Mouse (Mus musculus): Measurements from ENCODE around the gene Grid1. TPM values are rescaled to one million over a fixed set of nuclear protein-coding genes. Genes with fewer than 3 reads are reported as not detected.

The Grid1 gene
- polyA plus RNA-seq, 1 experiment from 2014 or later: 2.8 TPM

- 88% methylated on average over 3 of the region's 3 CpGs for WGBS
- Histone ChIP-seq H3K9me3 (replicated peaks) (no peaks in the 10 kb centered on the region), H3K27ac (no peak overlapping the region), H3K27me3 (no peaks in the 10 kb centered on the region), H3K4me2 (replicated peaks) (no peak overlapping the region), H3K36me3 (no peaks in the 10 kb centered on the region), H3K4me3 (no peak overlapping the region), H3K9ac (no peak overlapping the region), H3K4me1 (no peaks in the 10 kb centered on the region)
- peak; percentile 52; the same call in 1 of the 2 replicates for ATAC-seq (ENCODE audit: low FRiP score)
Observed at GRCm38 (mm10) chr14:35152450-35152849, 332.5 kb downstream of the Grid1 start.

DNA sequence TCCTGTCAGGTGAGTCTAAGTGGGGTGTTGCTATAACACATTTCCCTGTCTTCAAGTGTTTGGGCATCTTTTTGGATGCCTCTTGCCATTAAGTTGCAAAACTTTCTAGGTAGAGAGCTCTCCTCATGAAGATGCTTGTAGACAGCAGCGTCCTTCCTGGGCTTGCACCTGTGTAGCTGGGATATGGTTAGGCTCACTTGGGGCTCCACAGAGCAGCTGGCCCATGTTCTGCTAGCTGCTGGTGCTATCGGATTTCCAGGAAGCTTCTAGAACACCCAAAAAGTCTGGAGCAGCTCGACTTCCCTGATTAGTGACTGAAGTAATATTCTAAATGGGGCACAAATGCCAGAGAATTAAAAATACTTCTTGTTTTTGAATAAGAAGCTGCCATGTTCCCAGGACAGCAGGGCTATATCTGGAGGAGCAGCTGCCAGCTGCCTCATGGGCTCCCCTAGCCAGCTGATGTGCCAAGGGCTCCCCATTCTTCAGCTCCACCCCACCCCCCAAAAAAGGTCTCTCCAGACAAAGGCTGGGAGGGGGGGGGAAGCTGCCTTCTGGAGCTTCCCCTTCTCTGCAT lies 333.9 kb downstream of the Grid1 start:
- no peak for ATAC-seq (ENCODE audit: low FRiP score)
- H3K4me1 ChIP-seq: no peaks in the 10 kb centered on the region
- H3K4me2 ChIP-seq (replicated peaks): no peak overlapping the region
- no peak overlapping the region for H3K27ac ChIP-seq
- H3K27me3 ChIP-seq: no peaks in the 10 kb centered on the region
- H3K4me3 ChIP-seq: no peak overlapping the region
- no peaks in the 10 kb centered on the region for H3K9me3 ChIP-seq (replicated peaks)
- H3K9ac ChIP-seq: no peak overlapping the region
- 74% methylated on average over 3 of the region's 3 CpGs for WGBS
- no peaks in the 10 kb centered on the region for H3K36me3 ChIP-seq

DNA sequence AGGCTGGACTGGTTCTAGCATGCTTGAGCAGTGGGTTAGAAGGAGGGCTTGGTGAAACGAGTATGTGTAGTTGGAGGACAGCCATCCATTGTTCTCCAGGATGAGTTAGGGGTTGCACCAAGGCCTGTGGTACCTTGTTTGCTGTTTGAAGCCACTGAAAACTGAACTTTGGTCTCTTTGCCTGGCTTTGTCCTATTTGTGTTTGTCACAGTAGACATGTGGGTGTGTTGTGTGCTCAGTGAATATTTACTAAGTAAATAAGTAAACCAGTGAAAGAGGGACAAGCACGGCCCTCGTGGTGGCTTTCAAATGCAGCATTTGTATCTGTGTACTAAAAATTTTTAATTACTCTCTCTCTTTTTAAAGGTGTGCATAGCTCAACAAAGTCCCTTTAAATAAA lies 334.5 kb downstream of the Grid1 start:
- Histone ChIP-seq H3K27me3 (no peaks in the 10 kb centered on the region), H3K36me3 (no peaks in the 10 kb centered on the region), H3K4me1 (no peaks in the 10 kb centered on the region), H3K4me3 (no peak overlapping the region), H3K4me2 (replicated peaks) (no peak overlapping the region), H3K9ac (no peak overlapping the region), H3K27ac (no peak overlapping the region), H3K9me3 (replicated peaks) (no peaks in the 10 kb centered on the region)
- 73% methylated on average over 3 of the region's 3 CpGs for WGBS
- no peak for ATAC-seq (ENCODE audit: low FRiP score)

GRCm38 (mm10) chr14:35157069-35157655 lies 337.3 kb downstream of the Grid1 start:
- H3K4me2 ChIP-seq (replicated peaks): no peak overlapping the region
- 77% methylated on average over 7 of the region's 7 CpGs for WGBS
- ATAC-seq (ENCODE audit: low FRiP score): peak; percentile 42; the same call in 1 of the 2 replicates

GRCm38 (mm10) chr14:35159296-35159695 lies 339.4 kb downstream of the Grid1 start:
- Histone ChIP-seq H3K9ac (no peak overlapping the region), H3K36me3 (no peaks in the 10 kb centered on the region), H3K4me1 (no peaks in the 10 kb centered on the region), H3K4me3 (no peak overlapping the region), H3K9me3 (replicated peaks) (no peaks in the 10 kb centered on the region), H3K27me3 (no peaks in the 10 kb centered on the region), H3K4me2 (replicated peaks) (no peak overlapping the region), H3K27ac (no peak overlapping the region)
- 85% methylated on average over 2 of the region's 2 CpGs for WGBS
- ATAC-seq (ENCODE audit: low FRiP score): no peak

More at GRCm38 (mm10) chr14:35157069-35157655, 337.3 kb downstream of the Grid1 start:
- Histone ChIP-seq H3K27ac (no peak overlapping the region), H3K27me3 (no peaks in the 10 kb centered on the region), H3K4me3 (no peak overlapping the region), H3K4me1 (no peaks in the 10 kb centered on the region), H3K36me3 (no peaks in the 10 kb centered on the region), H3K9ac (no peak overlapping the region), H3K9me3 (replicated peaks) (no peaks in the 10 kb centered on the region)

GRCm38 (mm10) chr14:35167451-35167850 lies 347.5 kb downstream of the Grid1 start:
- H3K4me2 ChIP-seq (replicated peaks): no peak overlapping the region
- H3K27me3 ChIP-seq: no peaks in the 10 kb centered on the region
- no peak for ATAC-seq (ENCODE audit: low FRiP score)
- H3K9me3 ChIP-seq (replicated peaks): no peaks in the 10 kb centered on the region
- no peak overlapping the region for H3K4me3 ChIP-seq
- no peaks in the 10 kb centered on the region for H3K4me1 ChIP-seq
- no peak overlapping the region for H3K27ac ChIP-seq
- H3K9ac ChIP-seq: no peak overlapping the region
- WGBS: 84% methylated on average over 2 of the region's 2 CpGs
- no peaks in the 10 kb centered on the region for H3K36me3 ChIP-seq

- Histone ChIP-seq H3K9ac (no peak overlapping the region), H3K27ac (no peak overlapping the region), H3K4me2 (replicated peaks) (no peak overlapping the region), H3K4me3 (no peak overlapping the region), H3K9me3 (replicated peaks) (no peaks in the 10 kb centered on the region), H3K36me3 (no peaks in the 10 kb centered on the region), H3K27me3 (no peaks in the 10 kb centered on the region), H3K4me1 (no peaks in the 10 kb centered on the region)
- 81% methylated on average over 1 of the region's 1 CpGs for WGBS
- ATAC-seq (ENCODE audit: low FRiP score): no peak
Observed at GRCm38 (mm10) chr14:35173861-35174260, 354.0 kb downstream of the Grid1 start.

- no peak overlapping the region for H3K9ac ChIP-seq
- WGBS: 87% methylated on average over 3 of the region's 3 CpGs
- ATAC-seq (ENCODE audit: low FRiP score): no peak
- no peaks in the 10 kb centered on the region for H3K4me1 ChIP-seq
- no peaks in the 10 kb centered on the region for H3K36me3 ChIP-seq
- H3K27me3 ChIP-seq: no peaks in the 10 kb centered on the region
- no peak overlapping the region for H3K27ac ChIP-seq
- no peaks in the 10 kb centered on the region for H3K9me3 ChIP-seq (replicated peaks)
- no peak overlapping the region for H3K4me2 ChIP-seq (replicated peaks)
- no peak overlapping the region for H3K4me3 ChIP-seq
Observed at GRCm38 (mm10) chr14:35176021-35176420, 356.1 kb downstream of the Grid1 start.

DNA sequence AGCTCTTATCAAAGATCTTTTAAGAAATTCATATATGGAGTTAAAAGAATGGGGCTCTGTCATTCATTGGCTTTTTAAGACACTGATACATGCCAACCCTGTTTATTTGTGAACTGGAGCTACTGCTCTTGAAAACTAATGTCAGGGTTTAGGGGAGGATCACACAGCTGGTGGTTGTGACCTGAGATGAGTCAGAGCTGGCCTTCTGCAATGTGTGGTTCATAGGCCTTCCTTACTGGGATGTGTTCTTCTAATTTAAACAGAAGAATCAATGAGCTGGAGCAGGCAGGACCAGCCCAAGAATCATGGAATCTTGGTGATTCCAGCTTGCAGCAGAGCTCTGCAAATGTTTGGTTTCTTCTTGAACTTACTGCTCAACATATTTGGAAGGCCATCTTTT lies 359.2 kb downstream of the Grid1 start:
- H3K4me1 ChIP-seq: no peaks in the 10 kb centered on the region
- no peak overlapping the region for H3K4me2 ChIP-seq (replicated peaks)
- H3K36me3 ChIP-seq: no peaks in the 10 kb centered on the region
- no peak overlapping the region for H3K9ac ChIP-seq
- H3K9me3 ChIP-seq (replicated peaks): no peaks in the 10 kb centered on the region
- H3K27ac ChIP-seq: no peak overlapping the region
- no peak overlapping the region for H3K4me3 ChIP-seq
- H3K27me3 ChIP-seq: no peaks in the 10 kb centered on the region
- no peak for ATAC-seq (ENCODE audit: low FRiP score)

GRCm38 (mm10) chr14:35185399-35185798 lies 365.5 kb downstream of the Grid1 start:
- Histone ChIP-seq H3K4me3 (no peak overlapping the region), H3K27ac (no peak overlapping the region), H3K4me1 (no peaks in the 10 kb centered on the region), H3K36me3 (no peaks in the 10 kb centered on the region), H3K9me3 (replicated peaks) (no peaks in the 10 kb centered on the region), H3K27me3 (no peaks in the 10 kb centered on the region), H3K4me2 (replicated peaks) (no peak overlapping the region), H3K9ac (no peak overlapping the region)
- ATAC-seq (ENCODE audit: low FRiP score): no peak
- WGBS: 93% methylated on average over 1 of the region's 1 CpGs

DNA sequence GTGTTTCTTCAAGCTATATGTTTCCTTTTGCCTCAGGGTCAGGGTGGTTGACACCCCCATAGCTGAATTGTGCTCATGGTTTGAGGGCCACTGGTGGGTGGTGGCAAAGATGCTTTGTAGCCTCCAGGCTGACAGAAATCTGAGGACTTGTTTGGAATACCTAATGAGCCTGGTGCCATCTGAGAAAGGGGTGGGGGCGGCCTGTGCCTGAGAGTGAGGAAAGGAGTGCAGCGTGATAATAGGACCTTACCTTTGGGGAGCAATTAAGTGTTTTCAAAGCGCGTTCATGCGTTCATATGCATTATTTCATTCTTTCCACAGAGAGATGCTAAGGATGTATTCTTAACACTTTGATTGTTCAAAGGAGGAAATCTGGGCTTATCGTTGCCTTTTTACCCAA lies 372.3 kb downstream of the Grid1 start:
- H3K27ac ChIP-seq: no peak overlapping the region
- no peak for ATAC-seq (ENCODE audit: low FRiP score)
- H3K9me3 ChIP-seq (replicated peaks): no peaks in the 10 kb centered on the region
- H3K27me3 ChIP-seq: no peaks in the 10 kb centered on the region
- no peak overlapping the region for H3K4me3 ChIP-seq
- WGBS: 78% methylated on average over 6 of the region's 6 CpGs
- no peak overlapping the region for H3K9ac ChIP-seq
- no peaks in the 10 kb centered on the region for H3K4me1 ChIP-seq
- no peaks in the 10 kb centered on the region for H3K36me3 ChIP-seq
- H3K4me2 ChIP-seq (replicated peaks): no peak overlapping the region

DNA sequence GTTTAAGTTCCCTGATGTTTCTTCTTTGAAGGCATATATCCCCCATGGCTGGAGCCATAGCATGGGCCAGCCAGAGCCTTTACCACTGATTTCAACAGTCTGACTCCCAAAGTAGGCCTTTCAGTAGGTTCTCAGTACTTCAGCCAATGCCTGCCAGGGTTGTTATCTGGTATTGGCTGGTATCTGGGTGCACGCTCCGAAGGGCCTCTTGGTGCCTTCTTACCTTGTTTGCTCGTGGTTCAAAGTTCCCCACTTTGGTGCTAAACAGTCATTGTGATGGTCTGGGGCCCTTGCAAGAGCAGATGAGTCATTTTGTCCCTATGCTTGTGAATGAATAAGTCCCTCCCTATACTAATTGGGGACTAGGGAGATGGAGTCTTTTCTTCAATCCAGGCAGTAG lies 377.5 kb downstream of the Grid1 start:
- no peak overlapping the region for H3K4me3 ChIP-seq
- no peak overlapping the region for H3K9ac ChIP-seq
- H3K27me3 ChIP-seq: no peaks in the 10 kb centered on the region
- H3K9me3 ChIP-seq (replicated peaks): no peaks in the 10 kb centered on the region
- WGBS: 86% methylated on average over 3 of the region's 3 CpGs
- H3K27ac ChIP-seq: no peak overlapping the region
- H3K4me1 ChIP-seq: no peaks in the 10 kb centered on the region
- ATAC-seq (ENCODE audit: low FRiP score): no peak
- no peaks in the 10 kb centered on the region for H3K36me3 ChIP-seq
- no peak overlapping the region for H3K4me2 ChIP-seq (replicated peaks)

GRCm38 (mm10) chr14:35198447-35198846 lies 378.5 kb downstream of the Grid1 start:
- Histone ChIP-seq H3K4me2 (replicated peaks) (no peak overlapping the region), H3K9me3 (replicated peaks) (no peaks in the 10 kb centered on the region), H3K36me3 (no peaks in the 10 kb centered on the region), H3K4me3 (no peak overlapping the region), H3K9ac (no peak overlapping the region), H3K27me3 (no peaks in the 10 kb centered on the region), H3K27ac (no peak overlapping the region), H3K4me1 (no peaks in the 10 kb centered on the region)
- no peak for ATAC-seq (ENCODE audit: low FRiP score)
- 86% methylated on average over 4 of the region's 4 CpGs for whole genome bisulfite sequencing

Measured in hindbrain, embryonic 12.5 days (tissue).